Comparison of ENCODE assay signal across 8 mouse cellular contexts in genomic region chr17:84145826-84146287, GRCm38 (mm10). TPM values are rescaled to one million over a fixed set of nuclear protein-coding genes. Genes with fewer than 3 reads are reported as not detected.
DNase-seq lines count a peak whose midpoint lies in the region; ATAC-seq lines count a peak whose summit lies in the region.

No protein-coding gene starts in this region.

- no peak overlapping the region for H3K27ac ChIP-seq in midbrain, embryonic 13.5 days
- H3K27ac ChIP-seq in midbrain, embryonic 15.5 days, result no peak overlapping the region
- H3K27ac ChIP-seq in embryonic facial prominence, embryonic 15.5 days (replicated peaks), result peak overlapping the region; percentile 81
- peak overlapping the region; percentile 78 for H3K27ac ChIP-seq in kidney, embryonic 15.5 days

- 9% methylated on average over 10 of the region's 10 CpGs for WGBS in midbrain, embryonic 13.5 days
- 11% methylated on average over 10 of the region's 10 CpGs for WGBS in midbrain, embryonic 15.5 days
- WGBS in embryonic facial prominence, embryonic 15.5 days, result 19% methylated on average over 10 of the region's 10 CpGs
- WGBS in kidney, embryonic 15.5 days, result 14% methylated on average over 10 of the region's 10 CpGs

- peaks cover 7% of the 10 kb centered on the region; the same call in 1 of the 2 replicates for H3K27me3 ChIP-seq in midbrain, embryonic 13.5 days
- H3K27me3 ChIP-seq in midbrain, embryonic 15.5 days (replicated peaks), result no peaks in the 10 kb centered on the region
- no peaks in the 10 kb centered on the region for H3K27me3 ChIP-seq in embryonic facial prominence, embryonic 15.5 days
- H3K27me3 ChIP-seq in kidney, embryonic 15.5 days, result no peaks in the 10 kb centered on the region

- no peaks in the 10 kb centered on the region for H3K36me3 ChIP-seq in midbrain, embryonic 13.5 days
- H3K36me3 ChIP-seq in midbrain, embryonic 15.5 days (replicated peaks), result no peaks in the 10 kb centered on the region
- no peaks in the 10 kb centered on the region for H3K36me3 ChIP-seq in embryonic facial prominence, embryonic 15.5 days
- no peaks in the 10 kb centered on the region for H3K36me3 ChIP-seq in kidney, embryonic 15.5 days

- no peak for ATAC-seq in midbrain, embryonic 13.5 days
- no peak for ATAC-seq in midbrain, embryonic 15.5 days (replicated peaks)
- ATAC-seq in embryonic facial prominence, embryonic 15.5 days (ENCODE audit: insufficient number of reproducible peaks, low FRiP score, low TSS enrichment, low read depth), result no peak
- ATAC-seq in kidney, embryonic 15.5 days (replicated peaks; ENCODE audit: low FRiP score), result no peak
- ATAC-seq in frontal cortex, adult (ENCODE audit: low TSS enrichment), result no peak

- no peak overlapping the region for H3K4me2 ChIP-seq in midbrain, embryonic 13.5 days (replicated peaks)
- no peak overlapping the region for H3K4me2 ChIP-seq in midbrain, embryonic 15.5 days
- H3K4me2 ChIP-seq in embryonic facial prominence, embryonic 15.5 days (replicated peaks), result no peak overlapping the region
- H3K4me2 ChIP-seq in kidney, embryonic 15.5 days, result no peak overlapping the region

- DNase-seq in lung, postnatal 14 days, result peak; percentile 67
- peak; percentile 75 for DNase-seq in thymus, postnatal 0 days (ENCODE audit: low spot score)
- no peak for DNase-seq in right cerebral cortex, adult 2 months (ENCODE audit: low spot score in 2 of 2)

- 0 out of 2 replicates have a peak overlapping the region, but pooled peaks have one; percentile 23 for H3K9ac ChIP-seq in midbrain, embryonic 13.5 days (replicated peaks)
- H3K9ac ChIP-seq in midbrain, embryonic 15.5 days, result no peak overlapping the region
- no peak overlapping the region for H3K9ac ChIP-seq in embryonic facial prominence, embryonic 15.5 days
- no peak overlapping the region for H3K9ac ChIP-seq in kidney, embryonic 15.5 days

- no peak overlapping the region for H3K4me3 ChIP-seq in midbrain, embryonic 13.5 days (replicated peaks)
- no peak overlapping the region for H3K4me3 ChIP-seq in midbrain, embryonic 15.5 days
- no peak overlapping the region for H3K4me3 ChIP-seq in embryonic facial prominence, embryonic 15.5 days (replicated peaks)
- no peak overlapping the region for H3K4me3 ChIP-seq in kidney, embryonic 15.5 days (replicated peaks)

- no peaks in the 10 kb centered on the region for H3K9me3 ChIP-seq in midbrain, embryonic 13.5 days
- H3K9me3 ChIP-seq in midbrain, embryonic 15.5 days, result no peaks in the 10 kb centered on the region
- no peaks in the 10 kb centered on the region for H3K9me3 ChIP-seq in embryonic facial prominence, embryonic 15.5 days (replicated peaks)
- no peaks in the 10 kb centered on the region for H3K9me3 ChIP-seq in kidney, embryonic 15.5 days (replicated peaks)

- H3K4me1 ChIP-seq in midbrain, embryonic 13.5 days (replicated peaks), result peaks cover 38% of the 10 kb centered on the region
- H3K4me1 ChIP-seq in midbrain, embryonic 15.5 days, result peaks cover 18% of the 10 kb centered on the region
- H3K4me1 ChIP-seq in embryonic facial prominence, embryonic 15.5 days, result peaks cover 79% of the 10 kb centered on the region
- peaks cover 81% of the 10 kb centered on the region for H3K4me1 ChIP-seq in kidney, embryonic 15.5 days

RNA-seq across cellular contexts. Expression of gene Zfp36l2, which starts 41.9 kb away (rescaled TPM):
- 3.6 and 4.4 TPM in 2 replicates for polyA plus RNA-seq in midbrain, embryonic 13.5 days (2015; fragmentation: Nextera tagmentation; extraction: Ambion mirVana)
- 4.0 and 4.4 TPM in 2 replicates for polyA plus RNA-seq in midbrain, embryonic 15.5 days (2015; fragmentation: Nextera tagmentation; extraction: Ambion mirVana)
- 22.8 and 23.1 TPM in 2 replicates for polyA plus RNA-seq in embryonic facial prominence, embryonic 15.5 days (2015; fragmentation: Nextera tagmentation; extraction: Ambion mirVana)
- polyA plus RNA-seq in kidney, embryonic 15.5 days (2015; fragmentation: Nextera tagmentation; extraction: Ambion mirVana), result 13.7 and 14.7 TPM in 2 replicates
- polyA plus RNA-seq in thymus, postnatal 0 days (2015; fragmentation: Nextera tagmentation; extraction: Ambion mirVana), result 28.4 and 35.1 TPM in 2 replicates

Comparison
In these comparisons a context has a peak if more than half of its experiments do, and no peak if none do; other contexts are left out.
1. H3K27ac ChIP-seq: peak in embryonic facial prominence, embryonic 15.5 days (single experiment) and kidney, embryonic 15.5 days (single experiment); none in midbrain, embryonic 13.5 days (single experiment) and midbrain, embryonic 15.5 days (single experiment).
2. DNase-seq: peak in lung, postnatal 14 days (single experiment) and thymus, postnatal 0 days (single experiment); none in right cerebral cortex, adult 2 months (0 of 2).